15 mouse cellular contexts compared by ENCODE assay signal in genomic region chr17:43251249-43252125, GRCm38 (mm10). TPM values are rescaled to one million over a fixed set of nuclear protein-coding genes. Genes with fewer than 3 reads are reported as not detected.
DNase-seq lines count a peak whose midpoint lies in the region; ATAC-seq and TF ChIP-seq lines count a peak whose summit lies in the region.
"Had no signal": no experiment of that assay in that cellular context is flagged by ENCODE, and none has a peak within 500 bp of the region (broad histone marks: within the 10 kb centered on the region; RNA-seq: fewer than 3 reads in every experiment).

No protein-coding gene starts in this region.

- peak; percentile 73 for DNase-seq in heart, adult 8-10 months (ENCODE audit: low spot score)
- DNase-seq in heart, embryonic 10.5 days (ENCODE audit: low spot score), result no peak
- DNase-seq in stomach, postnatal 0 days (ENCODE audit: low spot score), result no peak
- peak; percentile 88 for DNase-seq in gonadal fat pad, adult 2 months (ENCODE audit: low read depth)
- peak; percentile 43 for DNase-seq in testis, postnatal 14 days (ENCODE audit: low spot score)
- no peak for DNase-seq in right cerebral cortex, adult 2 months (ENCODE audit: low spot score in 2 of 2)
- DNase-seq in layer of hippocampus, postnatal 36 days, result no peak
- DNase-seq: cerebellum, postnatal 36 days; spleen, adult 18-20 months; thymus, postnatal 36 days had no signal

- TF ChIP-seq EP300 in stomach, postnatal 0 days (optimal IDR thresholded peaks at IDR 0.05), result no peak

- no peak overlapping the region for H3K9ac ChIP-seq in stomach, embryonic 14.5 days (replicated peaks; ENCODE audit: low read depth, low read length)
- no peak overlapping the region for H3K9ac ChIP-seq in stomach, postnatal 0 days (ENCODE audit: low read length)
- H3K9ac ChIP-seq: limb, embryonic 13.5 days had no signal

- no peak overlapping the region for H3K4me3 ChIP-seq in heart, embryonic 10.5 days
- H3K4me3 ChIP-seq in stomach, embryonic 14.5 days (ENCODE audit: low read depth, low read length), result no peak overlapping the region
- no peak overlapping the region for H3K4me3 ChIP-seq in stomach, postnatal 0 days (ENCODE audit: low read depth, low read length)
- H3K4me3 ChIP-seq: forebrain, embryonic 10.5 days; limb, embryonic 13.5 days had no signal

- H3K4me1 ChIP-seq in heart, embryonic 10.5 days, result peaks cover 11% of the 10 kb centered on the region; the same call in 1 of the 2 replicates
- H3K4me1 ChIP-seq in stomach, embryonic 14.5 days (ENCODE audit: control insufficient read depth, insufficient read depth, low read length), result peaks cover 13% of the 10 kb centered on the region
- H3K4me1 ChIP-seq in stomach, postnatal 0 days (replicated peaks; ENCODE audit: control insufficient read depth, insufficient read depth), result peaks cover 4% of the 10 kb centered on the region; the same call in 1 of the 2 replicates

- H3K4me2 ChIP-seq in stomach, embryonic 14.5 days (replicated peaks; ENCODE audit: low read depth, low read length), result no peak overlapping the region
- H3K4me2 ChIP-seq in stomach, postnatal 0 days (replicated peaks; ENCODE audit: low read depth), result no peak overlapping the region
- H3K4me2 ChIP-seq: limb, embryonic 13.5 days had no signal

- H3K36me3 ChIP-seq in heart, embryonic 10.5 days, result no peaks in the 10 kb centered on the region
- no peaks in the 10 kb centered on the region for H3K36me3 ChIP-seq in stomach, embryonic 14.5 days (ENCODE audit: control insufficient read depth, insufficient read depth, low read length)
- no peaks in the 10 kb centered on the region for H3K36me3 ChIP-seq in stomach, postnatal 0 days (ENCODE audit: control insufficient read depth, insufficient read depth, low read length)
- H3K36me3 ChIP-seq: forebrain, embryonic 10.5 days; limb, embryonic 13.5 days had no signal

- no peak for TF ChIP-seq CTCF in stomach, postnatal 0 days (IDR thresholded peaks at IDR 0.05; ENCODE audit: low read depth)

- no peaks in the 10 kb centered on the region for H3K27me3 ChIP-seq in heart, embryonic 10.5 days (ENCODE audit: insufficient read depth, poor library complexity, severe bottlenecking)
- no peaks in the 10 kb centered on the region for H3K27me3 ChIP-seq in stomach, embryonic 14.5 days (ENCODE audit: control insufficient read depth, insufficient read depth, low read length)
- H3K27me3 ChIP-seq in stomach, postnatal 0 days (ENCODE audit: control insufficient read depth, insufficient read depth, low read length), result no peaks in the 10 kb centered on the region
- H3K27me3 ChIP-seq: limb, embryonic 13.5 days had no signal

- no peaks in the 10 kb centered on the region for H3K9me3 ChIP-seq in heart, embryonic 10.5 days
- no peaks in the 10 kb centered on the region for H3K9me3 ChIP-seq in stomach, embryonic 14.5 days (ENCODE audit: control insufficient read depth, low read depth, low read length)
- no peaks in the 10 kb centered on the region for H3K9me3 ChIP-seq in stomach, postnatal 0 days (ENCODE audit: control insufficient read depth, low read length)
- H3K9me3 ChIP-seq: forebrain, embryonic 10.5 days; limb, embryonic 13.5 days had no signal

- ATAC-seq in stomach, embryonic 14.5 days (ENCODE audit: insufficient number of reproducible peaks, insufficient read depth, low FRiP score, low read depth), result 0 out of 2 replicates have a peak, but pooled peaks have one; percentile 29
- no peak; the same call in 1 of the 2 replicates for ATAC-seq in stomach, postnatal 0 days (ENCODE audit: low FRiP score, low TSS enrichment)
- ATAC-seq: CD4-positive, CD25-positive, alpha-beta regulatory T cell, adult 4 months had no signal

- 25% methylated on average over 5 of the region's 5 CpGs for WGBS in heart, embryonic 10.5 days
- WGBS in stomach, embryonic 14.5 days, result 52% methylated on average over 5 of the region's 5 CpGs
- 36% methylated on average over 5 of the region's 5 CpGs for WGBS in stomach, postnatal 0 days

- H3K27ac ChIP-seq in heart, embryonic 10.5 days, result no peak overlapping the region
- H3K27ac ChIP-seq in stomach, embryonic 14.5 days (ENCODE audit: low read length), result no peak overlapping the region
- H3K27ac ChIP-seq in stomach, postnatal 0 days (replicated peaks), result no peak overlapping the region; the same call in 1 of the 2 replicates
- H3K27ac ChIP-seq: forebrain, embryonic 10.5 days; limb, embryonic 13.5 days had no signal

RNA-seq across cellular contexts. Expression of gene Adgrf1, which starts 18.6 kb away (rescaled TPM):
- total RNA-seq in heart, adult 8-10 months (2022), result not detected
- 0.10 TPM in 1 of 2 replicates, not detected in the other for polyA plus RNA-seq in heart, embryonic 10.5 days (2016; fragmentation: Nextera tagmentation; extraction: Ambion mirVana)
- polyA plus RNA-seq in stomach, embryonic 14.5 days (2014; fragmentation: Nextera tagmentation; extraction: Ambion mirVana), result not detected in 2 replicates
- polyA plus RNA-seq in stomach, postnatal 0 days (2015; fragmentation: Nextera tagmentation; extraction: Ambion mirVana), result 0.17 and 0.29 TPM in 2 replicates
- 0.24 and 1.9 TPM in 2 replicates for polyA plus RNA-seq in gonadal fat pad, adult 2 months (2012; rRNA removed)
- not detected for total RNA-seq in layer of hippocampus, postnatal 36 days (2021)
- total RNA-seq: hematopoietic stem cell, adult 5-6 weeks had no signal
- polyA plus RNA-seq: CD4-positive, CD25-positive, alpha-beta regulatory T cell, adult 4 months; forebrain, embryonic 10.5 days had no signal

Comparison
In these comparisons a context has a peak if more than half of its experiments do, and no peak if none do; other contexts are left out.
1. DNase-seq: peak in heart, adult 8-10 months (single experiment), gonadal fat pad, adult 2 months (single experiment) and testis, postnatal 14 days (single experiment); none in heart, embryonic 10.5 days (single experiment), stomach, postnatal 0 days (single experiment), right cerebral cortex, adult 2 months (0 of 2) and layer of hippocampus, postnatal 36 days (0 of 2).